Mouse (Mus musculus) MEL (cell line): Measurements from ENCODE around the gene Nell2. TPM values are rescaled to one million over a fixed set of nuclear protein-coding genes. Genes with fewer than 3 reads are reported as not detected.

ENCODE experiments used
- DNase-seq: peaks from one replicate; pipeline ENCODE4 v3.0.0; 2011; ENCODE audit warnings: low read depth, low spot score
- H3K27ac ChIP-seq: 2 replicates; pipeline ENCODE4 v1.5.1; 2012; ENCODE audit warnings: low read depth, mild to moderate bottlenecking, control low read depth, low read length, moderate library complexity; ENCODE audit not compliant: control insufficient read depth
- H3K27me3 ChIP-seq, 2 experiments: fragments of 150-350 bp in 1 of 2; sonication (generic) in 1 of 2; 2 replicates each; pipeline ENCODE4 v1.6.1; 2012; ENCODE audit warnings: low read length in 2 of 2, mild to moderate bottlenecking in 2 of 2, improper control_type of control experiment in 1 of 2, moderate library complexity in 1 of 2; ENCODE audit not compliant: insufficient read depth in 2 of 2, control insufficient read depth in 1 of 2
- H3K36me3 ChIP-seq, 2 experiments: 2 replicates each; pipeline ENCODE4 v1.6.1; 2012 to 2014; ENCODE audit warnings: low read length in 2 of 2, improper control_type of control experiment in 1 of 2, inconsistent platforms in 1 of 2, mild to moderate bottlenecking in 1 of 2; ENCODE audit not compliant: insufficient read depth in 2 of 2, control insufficient read depth in 1 of 2
- H3K4me1 ChIP-seq, 2 experiments: fragments of 150-350 bp in 1 of 2; sonication (generic) in 1 of 2; 2 replicates each; pipeline ENCODE4 v1.6.1; 2012; ENCODE audit warnings: low read length in 2 of 2, improper control_type of control experiment in 1 of 2, mild to moderate bottlenecking in 1 of 2; ENCODE audit not compliant: insufficient read depth in 2 of 2, control insufficient read depth in 1 of 2
- H3K4me3 ChIP-seq, 2 experiments: fragments of 150-350 bp in 1 of 2; sonication (generic) in 1 of 2; 2 replicates each; pipeline ENCODE4 v1.5.1; 2012; ENCODE audit warnings: low read depth in 2 of 2, low read length in 2 of 2, mild to moderate bottlenecking in 2 of 2, moderate library complexity in 2 of 2, control low read depth in 1 of 2, improper control_type of control experiment in 1 of 2; ENCODE audit not compliant: control insufficient read depth in 1 of 2, insufficient read depth in 1 of 2
- H3K79me2 ChIP-seq: 2 replicates; pipeline ENCODE4 v1.6.1; 2012; ENCODE audit warnings: mild to moderate bottlenecking, low read length, moderate library complexity; ENCODE audit not compliant: control insufficient read depth, poor library complexity, insufficient read depth
- H3K9ac ChIP-seq: 2 replicates; pipeline ENCODE4 v1.6.1; 2012; ENCODE audit warnings: low read depth, mild to moderate bottlenecking, control low read depth, low read length, moderate library complexity; ENCODE audit not compliant: control insufficient read depth, poor library complexity, severe bottlenecking
- H3K9me3 ChIP-seq: fragments of 150-350 bp; sonication (generic); replicated peaks from 2 replicates; pipeline ENCODE4 v1.6.1; 2012; ENCODE audit warnings: mild to moderate bottlenecking, low read length, improper control_type of control experiment, moderate library complexity; ENCODE audit not compliant: insufficient read depth
- CHD1 ChIP-seq: IDR thresholded peaks from 2 replicates; pipeline ENCODE4 v1.6.1; 2012; ENCODE audit warnings: low read depth, mild to moderate bottlenecking, inconsistent platforms, low read length, improper control_type of control experiment
- E2F4 ChIP-seq: IDR thresholded peaks from 2 replicates; pipeline ENCODE4 v1.6.1; 2011; ENCODE audit warnings: low read depth, low read length, improper control_type of control experiment, borderline replicate concordance
- ETS1 ChIP-seq: IDR thresholded peaks from 2 replicates; pipeline ENCODE4 v1.6.1; 2012; ENCODE audit warnings: low read depth, mild to moderate bottlenecking, inconsistent platforms, low read length, improper control_type of control experiment, moderate library complexity
- GATA1 ChIP-seq: IDR thresholded peaks from 2 replicates; pipeline ENCODE4 v1.6.1; 2011; ENCODE audit warnings: low read depth, low read length, improper control_type of control experiment
- KAT2A ChIP-seq: conservative IDR thresholded peaks from 2 replicates; pipeline ENCODE4 v1.6.1; 2012; ENCODE audit warnings: low read depth, low read length, improper control_type of control experiment, inconsistent platforms
- MAFK ChIP-seq: IDR thresholded peaks from 2 replicates; pipeline ENCODE4 v1.6.1; 2011; ENCODE audit warnings: low read depth, mild to moderate bottlenecking, low read length, improper control_type of control experiment, borderline replicate concordance
- MAX ChIP-seq: IDR thresholded peaks from 2 replicates; pipeline ENCODE4 v1.6.1; 2011; ENCODE audit warnings: low read length, improper control_type of control experiment
- MAZ ChIP-seq: IDR thresholded peaks from 2 replicates; pipeline ENCODE4 v1.6.1; 2012; ENCODE audit warnings: low read depth, mild to moderate bottlenecking, inconsistent platforms, low read length, improper control_type of control experiment
- MXI1 ChIP-seq: IDR thresholded peaks from 2 replicates; pipeline ENCODE4 v1.6.1; 2011; ENCODE audit warnings: mild to moderate bottlenecking, low read depth, low read length, improper control_type of control experiment
- MYB ChIP-seq: IDR thresholded peaks from 2 replicates; pipeline ENCODE4 v1.6.1; 2011; ENCODE audit warnings: mild to moderate bottlenecking, low read depth, low read length, improper control_type of control experiment
- MYC ChIP-seq: IDR thresholded peaks from 2 replicates; pipeline ENCODE4 v1.6.1; 2011; ENCODE audit warnings: low read depth, mild to moderate bottlenecking, low read length, improper control_type of control experiment, moderate library complexity
- NRF1 ChIP-seq: IDR thresholded peaks from 2 replicates; pipeline ENCODE4 v1.6.1; 2014; ENCODE audit warnings: low read depth, mild to moderate bottlenecking, inconsistent platforms, low read length, improper control_type of control experiment, moderate library complexity; ENCODE audit not compliant: poor library complexity, insufficient read depth, severe bottlenecking
- POLR2AphosphoS2 ChIP-seq: IDR thresholded peaks from 2 replicates; pipeline ENCODE4 v1.6.1; 2011; ENCODE audit warnings: low read length, improper control_type of control experiment
- POLR2AphosphoS5 ChIP-seq: IDR thresholded peaks from 2 replicates; pipeline ENCODE4 v1.6.1; 2012; ENCODE audit warnings: low read depth, borderline replicate concordance, mild to moderate bottlenecking, inconsistent platforms, low read length, moderate library complexity, mixed read lengths
- RCOR1 ChIP-seq: IDR thresholded peaks from 2 replicates; pipeline ENCODE4 v1.6.1; 2012; ENCODE audit warnings: low read depth, mild to moderate bottlenecking, inconsistent platforms, low read length, improper control_type of control experiment
- SIN3A ChIP-seq: IDR thresholded peaks from 2 replicates; pipeline ENCODE4 v1.6.1; 2012; ENCODE audit warnings: low read length, improper control_type of control experiment, inconsistent platforms
- SMC3 ChIP-seq: IDR thresholded peaks from 2 replicates; pipeline ENCODE4 v1.6.1; 2011; ENCODE audit warnings: low read depth, low read length, improper control_type of control experiment
- TBP ChIP-seq: IDR thresholded peaks from 2 replicates; pipeline ENCODE4 v1.8.0; 2011; ENCODE audit warnings: low read depth, low read length, improper control_type of control experiment
- ZKSCAN1 ChIP-seq: IDR thresholded peaks from 2 replicates; pipeline ENCODE4 v1.6.1; 2012; ENCODE audit warnings: low read depth, mild to moderate bottlenecking, inconsistent platforms, low read length, improper control_type of control experiment, moderate library complexity
- ZNF384 ChIP-seq: IDR thresholded peaks from 2 replicates; pipeline ENCODE4 v1.6.1; 2012; ENCODE audit warnings: low read depth, mild to moderate bottlenecking, inconsistent platforms, low read length, improper control_type of control experiment
- polyA plus RNA-seq, 2 experiments: library from polyadenylated mRNA; stranded (reverse) in 1 of 2; unstranded in 1 of 2; fragments of >175 nt in 1 of 2; fragments of >200 nt in 1 of 2; gene quantifications; 2 replicates each; pipeline versions ENCODE4 v1.2.1 to v1.2.4; 2012; ENCODE audit warnings: low replicate concordance in 2 of 2, low read depth in 1 of 2; ENCODE audit not compliant: insufficient read length in 2 of 2, insufficient read depth in 1 of 2, missing spikeins in 1 of 2
- total RNA-seq: library from RNA; depleted of rRNA; stranded (reverse); fragments of 300-350 nt; gene quantifications from 2 replicates; pipeline ENCODE4 v1.2.3, GENCODE M21; 2012

Nell2 gene
- total and polyA plus RNA-seq, 3 experiments = not detected

GRCm38 (mm10) chr15:95492201-95492600, 36.2 kb downstream of the Nell2 start:
- DNase-seq = no peak
- TF ChIP-seq RCOR1 (no peak), TBP (no peak)
- Histone ChIP-seq H3K4me1 (no peaks in the 10 kb centered on the region), H3K36me3 (no peaks in the 10 kb centered on the region), H3K4me3 (no peak overlapping the region), H3K27me3 (no peaks in the 10 kb centered on the region), H3K27ac (no peak overlapping the region), H3K79me2 (no peaks in the 10 kb centered on the region), H3K9me3 (peaks cover 3% of the 10 kb centered on the region; the same call in 1 of the 2 replicates), H3K9ac (no peak overlapping the region)

DNA sequence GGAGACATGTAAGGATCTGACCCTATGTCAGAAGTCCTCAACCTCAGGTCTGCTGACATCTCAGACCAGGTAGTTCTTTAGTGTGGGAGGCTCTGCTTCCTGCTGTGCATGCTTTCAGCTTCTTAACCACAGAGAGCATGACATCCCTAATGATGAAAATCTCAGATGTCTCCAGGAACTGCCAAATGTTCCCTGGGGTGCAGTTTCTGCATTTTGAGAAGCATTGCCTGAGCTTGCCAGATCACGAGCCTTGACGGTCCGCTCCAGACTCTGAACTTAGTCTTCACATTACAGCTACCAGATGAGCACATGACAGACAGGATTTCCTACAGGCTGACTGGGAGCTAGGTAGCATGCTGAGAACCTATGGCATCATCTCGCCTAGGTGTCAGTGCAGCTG, 39.2 kb downstream of the Nell2 start:
- TF ChIP-seq GATA1 = no peak
- no peak for TF ChIP-seq SMC3
- TF ChIP-seq RCOR1 = no peak
- TF ChIP-seq E2F4 = no peak
- TF ChIP-seq MYC = no peak
- TF ChIP-seq CHD1 = no peak
- TF ChIP-seq KAT2A = no peak
- TF ChIP-seq MAFK = no peak
- TF ChIP-seq ZNF384 = no peak
- TF ChIP-seq ZKSCAN1 = no peak
- TF ChIP-seq MAX = no peak
- TF ChIP-seq ETS1 = no peak
- TF ChIP-seq TBP = no peak
- TF ChIP-seq MXI1 = no peak
- TF ChIP-seq MAZ = no peak
- TF ChIP-seq POLR2AphosphoS5 = no peak
- TF ChIP-seq MYB = no peak
- TF ChIP-seq POLR2AphosphoS2 = no peak
- no peak for TF ChIP-seq NRF1
- no peak for TF ChIP-seq SIN3A
- TF ChIP-seq, all 39 proteins: peak for 0
- H3K4me3 ChIP-seq = no peak overlapping the region
- H3K9ac ChIP-seq = no peak overlapping the region
- no peaks in the 10 kb centered on the region for H3K79me2 ChIP-seq
- no peaks in the 10 kb centered on the region for H3K27me3 ChIP-seq
- H3K27ac ChIP-seq = no peak overlapping the region
- no peaks in the 10 kb centered on the region; the same call in 1 of the 2 replicates for H3K9me3 ChIP-seq
- no peaks in the 10 kb centered on the region for H3K4me1 ChIP-seq
- no peaks in the 10 kb centered on the region for H3K36me3 ChIP-seq
- no peak for DNase-seq
